Mouse (Mus musculus) liver, postnatal 0 days (tissue): ENCODE data around the gene Zdhhc18. TPM values are rescaled to one million over a fixed set of nuclear protein-coding genes. Genes with fewer than 3 reads are reported as not detected.

Experiments used
- ATAC-seq: fragments of 200-750 bp; cut with Nextera tagmentation; 2 replicates; pipeline ENCODE4 v1.8.0; 2017; ENCODE audit warnings: mild to moderate bottlenecking, moderate library complexity
- DNase-seq: peaks from one replicate; pipeline ENCODE4 v3.0.0-alpha.2; 2016
- H3K27ac ChIP-seq: fragments of 300-500 bp; sonication (generic); 2 replicates; pipeline ENCODE4 v1.5.1; 2014; ENCODE audit warnings: antibody characterized with exemption, moderate library complexity, mild to moderate bottlenecking, low read depth
- H3K27me3 ChIP-seq: fragments of 300-500 bp; sonication (generic); 2 replicates; pipeline ENCODE4 v1.6.1; 2014; ENCODE audit warnings: low read length, control low read depth, mixed read lengths; ENCODE audit not compliant: insufficient read depth
- H3K36me3 ChIP-seq: fragments of 300-500 bp; sonication (generic); replicated peaks from 2 replicates; pipeline ENCODE4 v1.6.1; 2014; ENCODE audit warnings: mild to moderate bottlenecking, control low read depth, low read length, moderate library complexity, mixed read lengths; ENCODE audit not compliant: insufficient read depth
- H3K4me1 ChIP-seq: fragments of 300-500 bp; sonication (generic); 2 replicates; pipeline ENCODE4 v1.6.1; 2014; ENCODE audit warnings: antibody characterized with exemption, mild to moderate bottlenecking, control low read depth; ENCODE audit not compliant: insufficient read depth
- H3K4me2 ChIP-seq: fragments of 300-500 bp; sonication (generic); 2 replicates; pipeline ENCODE4 v1.6.1; 2014; ENCODE audit warnings: low read depth, mild to moderate bottlenecking, low read length, moderate library complexity, mixed read lengths
- H3K4me3 ChIP-seq: fragments of 300-500 bp; sonication (generic); 2 replicates; pipeline ENCODE4 v1.5.1; 2014; ENCODE audit warnings: low read depth, low read length
- H3K9ac ChIP-seq: fragments of 300-500 bp; sonication (generic); replicated peaks from 2 replicates; pipeline ENCODE4 v1.6.1; 2014; ENCODE audit warnings: mild to moderate bottlenecking, moderate library complexity
- H3K9me3 ChIP-seq: fragments of 300-500 bp; sonication (generic); 2 replicates; pipeline ENCODE4 v1.6.1; 2016; ENCODE audit warnings: mild to moderate bottlenecking, control low read depth, low read length, mixed read lengths
- CTCF ChIP-seq: sonication (generic); IDR thresholded peaks from 2 replicates; pipeline ENCODE4 v1.5.1; 2016; ENCODE audit warnings: antibody characterized with exemption, low read depth
- EP300 ChIP-seq: IDR thresholded peaks from 2 replicates; pipeline ENCODE4 v1.6.1; 2016; ENCODE audit warnings: antibody characterized with exemption, low read depth, mild to moderate bottlenecking
- WGBS: fragments of 180-500 bp; shearing (Covaris S2); extraction: QIAGEN DNeasy Blood & Tissue Kit; methylation state at CpG from one replicate; pipeline ENCODE4 v1.1.7; 2014; ENCODE audit not compliant: insufficient replicate concordance; 5-methylcytosine and 5-hydroxymethylcytosine counted together
- polyA plus RNA-seq: library from polyadenylated mRNA; unstranded; fragments of >200 nt; fragmentation: Nextera tagmentation; extraction: Ambion mirVana; gene quantifications from 2 replicates; pipeline ENCODE4 v1.2.1, GENCODE M21; 2015

The Zdhhc18 gene
- polyA plus RNA-seq, 1 experiment from 2014 or later = 2.6 TPM

- peaks cover 33% of the 10 kb centered on the region for H3K4me1 ChIP-seq
Observed at GRCm38 (mm10) chr4:133624830-133625229, 25.1 kb downstream of the Zdhhc18 start.

DNA sequence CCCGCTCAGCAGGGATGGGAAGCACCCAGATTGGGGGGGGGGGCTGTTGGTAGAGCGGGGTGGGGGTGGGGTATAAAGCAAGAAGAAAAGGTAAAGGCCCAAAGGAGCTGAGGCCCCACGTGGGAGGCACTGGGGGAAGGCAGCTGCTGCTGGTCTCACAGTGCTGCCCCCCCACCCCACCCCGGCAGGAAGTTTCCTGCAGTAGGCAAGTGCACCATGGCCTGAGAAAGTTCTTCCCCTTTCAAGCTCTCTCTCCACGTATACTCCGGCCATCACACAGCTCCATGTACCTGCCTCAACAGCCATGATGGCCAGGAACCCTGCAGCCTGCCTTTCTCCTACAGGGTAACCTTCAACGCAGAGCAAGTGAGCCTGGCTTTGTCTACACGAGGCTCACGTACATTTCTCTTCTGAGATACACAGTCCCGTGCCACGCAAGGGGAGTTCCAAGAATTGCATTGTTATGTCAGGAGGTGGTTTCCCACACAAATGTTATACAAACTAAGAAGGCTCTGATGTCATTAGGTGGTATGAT is 27.7 kb downstream of the Zdhhc18 start:
- 0 out of 2 replicates have a peak overlapping the region, but pooled peaks have one; percentile 45 for H3K27ac ChIP-seq
- no peaks in the 10 kb centered on the region for H3K27me3 ChIP-seq
- no peak for TF ChIP-seq EP300
- no peak for TF ChIP-seq CTCF
- no peaks in the 10 kb centered on the region for H3K9me3 ChIP-seq
- H3K4me2 ChIP-seq = no peak overlapping the region
- no peak for DNase-seq
- no peak for ATAC-seq
- peaks cover 18% of the 10 kb centered on the region; the same call in 1 of the 2 replicates for H3K36me3 ChIP-seq
- no peak overlapping the region for H3K9ac ChIP-seq
- 50% methylated on average over 11 of the region's 11 CpGs for WGBS
- H3K4me1 ChIP-seq = peaks cover 36% of the 10 kb centered on the region
- H3K4me3 ChIP-seq = no peak overlapping the region

More at GRCm38 (mm10) chr4:133624830-133625229, 25.1 kb downstream of the Zdhhc18 start:
- H3K4me3 ChIP-seq = no peak overlapping the region
- H3K9ac ChIP-seq = no peak overlapping the region
- TF ChIP-seq CTCF (no peak), EP300 (peak; percentile 65; the same call in 1 of the 2 replicates)
- no peaks in the 10 kb centered on the region for H3K27me3 ChIP-seq
- no peaks in the 10 kb centered on the region for H3K9me3 ChIP-seq
- peak overlapping the region; percentile 85; the same call in 1 of the 2 replicates for H3K27ac ChIP-seq
- WGBS = 54% methylated on average over 7 of the region's 7 CpGs
- no peak overlapping the region for H3K4me2 ChIP-seq
- DNase-seq = no peak
- ATAC-seq = peak; percentile 73
- H3K36me3 ChIP-seq = peaks cover 18% of the 10 kb centered on the region; the same call in 1 of the 2 replicates

GRCm38 (mm10) chr4:133620668-133621067 is 29.3 kb downstream of the Zdhhc18 start:
- H3K4me3 ChIP-seq = no peak overlapping the region
- ATAC-seq (no peak), DNase-seq (no peak)
- H3K36me3 ChIP-seq = 0 out of 2 replicates have a peak, but pooled peaks cover 12% of the 10 kb centered on the region
- H3K4me2 ChIP-seq = no peak overlapping the region
- no peak overlapping the region for H3K9ac ChIP-seq
- peak overlapping the region; percentile 48; the same call in 1 of the 2 replicates for H3K27ac ChIP-seq
- TF ChIP-seq EP300 (no peak), CTCF (no peak)
- 63% methylated on average over 8 of the region's 8 CpGs for WGBS
- H3K27me3 ChIP-seq = no peaks in the 10 kb centered on the region
- H3K9me3 ChIP-seq = no peaks in the 10 kb centered on the region
- peaks cover 32% of the 10 kb centered on the region for H3K4me1 ChIP-seq

- Histone ChIP-seq H3K9ac (no peak overlapping the region), H3K4me1 (peaks cover 22% of the 10 kb centered on the region), H3K9me3 (no peaks in the 10 kb centered on the region), H3K36me3 (0 out of 2 replicates have a peak, but pooled peaks cover 15% of the 10 kb centered on the region), H3K27ac (no peak overlapping the region), H3K4me2 (no peak overlapping the region), H3K27me3 (no peaks in the 10 kb centered on the region), H3K4me3 (no peak overlapping the region)
- WGBS = 51% methylated on average over 4 of the region's 4 CpGs
- peak; percentile 12; the same call in 1 of the 2 replicates for ATAC-seq
- no peak for DNase-seq
- TF ChIP-seq CTCF (no peak), EP300 (no peak)
Observed at GRCm38 (mm10) chr4:133619473-133620136, 30.3 kb downstream of the Zdhhc18 start.

DNA sequence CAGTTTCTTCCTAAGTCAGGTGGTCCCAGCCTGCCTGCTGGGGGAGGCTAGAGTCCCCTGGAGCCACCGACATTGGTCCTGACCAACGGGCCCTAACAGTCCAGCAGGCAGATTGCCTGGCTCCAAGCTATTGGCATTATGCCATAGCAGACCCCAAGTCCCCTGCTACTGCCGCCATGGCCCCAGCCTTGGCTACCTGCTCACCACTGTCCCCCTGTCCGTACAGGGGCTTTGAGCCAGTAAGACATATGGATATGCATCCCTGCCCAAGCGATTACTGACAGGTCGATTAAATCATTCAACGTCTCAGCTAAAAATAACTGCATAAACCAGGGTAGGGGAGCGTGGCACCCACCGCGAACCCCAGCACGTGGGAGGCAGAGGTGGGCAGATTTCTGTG is 32.0 kb downstream of the Zdhhc18 start:
- Histone ChIP-seq H3K9ac (no peak overlapping the region), H3K4me3 (no peak overlapping the region), H3K4me1 (peaks cover 17% of the 10 kb centered on the region), H3K4me2 (no peak overlapping the region), H3K36me3 (peaks cover 7% of the 10 kb centered on the region), H3K9me3 (no peaks in the 10 kb centered on the region), H3K27ac (no peak overlapping the region), H3K27me3 (no peaks in the 10 kb centered on the region)
- 89% methylated on average over 11 of the region's 11 CpGs for WGBS
- TF ChIP-seq EP300 = no peak
- TF ChIP-seq CTCF = no peak
- DNase-seq = no peak
- ATAC-seq = no peak

DNA sequence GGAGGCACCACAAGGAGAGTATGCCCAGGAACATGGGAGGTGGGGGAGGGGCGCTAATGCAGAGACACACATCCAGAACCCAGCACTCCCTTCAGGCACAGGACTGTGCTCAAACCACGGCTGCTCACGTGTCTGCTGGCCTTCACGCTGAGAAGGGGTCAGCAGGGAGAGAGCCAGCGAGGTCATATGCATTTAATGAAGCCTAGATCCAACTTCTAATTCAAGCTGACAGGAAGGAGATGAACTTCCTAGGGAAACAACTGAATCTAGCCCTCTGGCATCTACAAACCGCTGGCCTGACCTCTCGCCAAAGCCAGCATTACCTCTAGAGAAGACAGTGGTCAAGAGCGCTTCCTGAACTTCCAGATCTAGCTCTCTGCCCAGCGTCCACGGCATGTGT is 34.5 kb downstream of the Zdhhc18 start:
- DNase-seq = no peak
- no peak overlapping the region for H3K9ac ChIP-seq
- no peak overlapping the region for H3K4me2 ChIP-seq
- no peak overlapping the region for H3K4me3 ChIP-seq
- H3K36me3 ChIP-seq = peaks cover 18% of the 10 kb centered on the region
- peak; percentile 24; the same call in 1 of the 2 replicates for ATAC-seq
- 73% methylated on average over 10 of the region's 10 CpGs for WGBS
- H3K4me1 ChIP-seq = peaks cover 15% of the 10 kb centered on the region; the same call in 1 of the 2 replicates
- no peak for TF ChIP-seq CTCF
- no peak for TF ChIP-seq EP300
- no peaks in the 10 kb centered on the region for H3K27me3 ChIP-seq
- H3K9me3 ChIP-seq = no peaks in the 10 kb centered on the region
- H3K27ac ChIP-seq = no peak overlapping the region
